Mouse (Mus musculus) bone marrow, adult 2 months (tissue): ENCODE results near the gene Helq. TPM values are rescaled to one million over a fixed set of nuclear protein-coding genes. Genes with fewer than 3 reads are reported as not detected.

Experiments used
- H3K27ac ChIP-seq: fragments of 200-500 bp; 2 replicates; pipeline ENCODE4 v1.5.1; 2012; ENCODE audit warnings: low read depth, mild to moderate bottlenecking, control low read depth, inconsistent platforms, low read length; ENCODE audit not compliant: control insufficient read depth, poor library complexity, insufficient read depth
- H3K4me1 ChIP-seq: fragments of 200-500 bp; 2 replicates; pipeline ENCODE4 v1.6.1; 2011; ENCODE audit warnings: low read length; ENCODE audit not compliant: control insufficient read depth, insufficient read depth
- H3K4me3 ChIP-seq: fragments of 200-500 bp; replicated peaks from 2 replicates; pipeline ENCODE3; 2011; ENCODE audit warnings: mild to moderate bottlenecking, low read depth, low read length, control low read depth; ENCODE audit not compliant: control insufficient read depth
- CTCF ChIP-seq: fragments of 200-500 bp; IDR thresholded peaks from 2 replicates; pipeline ENCODE4 v1.5.1; 2011; ENCODE audit warnings: low read length, control low read depth; ENCODE audit not compliant: control insufficient read depth, insufficient read depth
- POLR2A ChIP-seq: fragments of 200-500 bp; IDR thresholded peaks from 2 replicates; pipeline ENCODE4 v1.6.1; 2011; ENCODE audit warnings: low read depth, mild to moderate bottlenecking, control low read depth, low read length, borderline replicate concordance; ENCODE audit not compliant: control insufficient read depth
- WGBS: fragments of 180-500 bp; shearing (Covaris S2); methylation state at CpG from one replicate; pipeline ENCODE4 v1.1.7; 2018; 5-methylcytosine and 5-hydroxymethylcytosine counted together
- polyA plus RNA-seq: library from polyadenylated mRNA; stranded (reverse); fragments of >200 nt; gene quantifications from 2 replicates; pipeline ENCODE4 v1.2.4, GENCODE M21; 2011; ENCODE audit warnings: low replicate concordance; ENCODE audit not compliant: missing spikeins, insufficient read depth, insufficient read length

Gene Helq
- polyA plus RNA-seq, 1 experiment, result 50.7 TPM

GRCm38 (mm10) chr5:100738802-100739201, 59.6 kb downstream of the Helq start:
- TF ChIP-seq CTCF (no peak), POLR2A (no peak)
- H3K27ac ChIP-seq, result no peak overlapping the region
- H3K4me1 ChIP-seq, result no peaks in the 10 kb centered on the region
- H3K4me3 ChIP-seq, result no peak overlapping the region
- WGBS, result 87% methylated on average over 8 of the region's 8 CpGs

- Histone ChIP-seq H3K27ac (no peak overlapping the region), H3K4me3 (no peak overlapping the region), H3K4me1 (no peaks in the 10 kb centered on the region; the same call in 1 of the 2 replicates)
- WGBS, result 66% methylated on average over 8 of the region's 8 CpGs
- no peak for TF ChIP-seq CTCF
- TF ChIP-seq POLR2A, result no peak
Measured at GRCm38 (mm10) chr5:100736919-100737318, 61.5 kb downstream of the Helq start.

- no peak overlapping the region for H3K4me3 ChIP-seq
- TF ChIP-seq CTCF (no peak), POLR2A (no peak)
- no peaks in the 10 kb centered on the region; the same call in 1 of the 2 replicates for H3K4me1 ChIP-seq
- H3K27ac ChIP-seq, result no peak overlapping the region
- 68% methylated on average over 4 of the region's 4 CpGs for WGBS
Measured at GRCm38 (mm10) chr5:100734535-100734934, 63.9 kb downstream of the Helq start.

- WGBS, result 3% methylated on average over 13 of the region's 13 CpGs
- H3K4me3 ChIP-seq, result no peak overlapping the region
Measured at GRCm38 (mm10) chr5:100728757-100729156, 69.6 kb downstream of the Helq start.

GRCm38 (mm10) chr5:100726001-100726400, 72.4 kb downstream of the Helq start:
- H3K4me3 ChIP-seq, result no peak overlapping the region
- TF ChIP-seq POLR2A (no peak), CTCF (no peak)
- 52% methylated on average over 4 of the region's 4 CpGs for WGBS
- H3K27ac ChIP-seq, result no peak overlapping the region; the same call in 1 of the 2 replicates
- H3K4me1 ChIP-seq, result peaks cover 4% of the 10 kb centered on the region

More at GRCm38 (mm10) chr5:100728757-100729156, 69.6 kb downstream of the Helq start:
- peaks cover 4% of the 10 kb centered on the region for H3K4me1 ChIP-seq
- H3K27ac ChIP-seq, result no peak overlapping the region
- TF ChIP-seq POLR2A (0 out of 2 replicates have a peak, but pooled peaks have one; percentile 42), CTCF (no peak)

GRCm38 (mm10) chr5:100719235-100720088, 78.9 kb downstream of the Helq start, which contains the start of gene Hpse:
Gene Hpse (minus strand): TSS chr5:100719716.
- WGBS, result 2% methylated on average over 55 of the region's 56 CpGs
- peak within 1 kb of the TSS; percentile 59 for H3K27ac ChIP-seq
- peak within 1 kb of the TSS; percentile 55 for H3K4me3 ChIP-seq
- TF ChIP-seq POLR2A (peak; percentile 48; the same call in 1 of the 2 replicates), CTCF (no peak)
- H3K4me1 ChIP-seq, result peaks cover 3% of the 10 kb centered on the region

- TF ChIP-seq CTCF (no peak), POLR2A (no peak)
- Histone ChIP-seq H3K4me3 (no peak overlapping the region), H3K27ac (no peak overlapping the region), H3K4me1 (peaks cover 7% of the 10 kb centered on the region)
- WGBS, result 63% methylated on average over 15 of the region's 15 CpGs
Measured at GRCm38 (mm10) chr5:100716762-100717161, 81.6 kb downstream of the Helq start.

Other genes starting within 250 kb of the Helq start
- 49.3 and 141 TPM in 2 replicates for gene Plac8, start 226.4 kb downstream of the Helq start, polyA plus RNA-seq
- 18.8 and 23.8 TPM in 2 replicates for gene Coq2, start 123.5 kb downstream of the Helq start, polyA plus RNA-seq
- gene Hpse, start 78.9 kb downstream of the Helq start, polyA plus RNA-seq, result 4.5 and 10.4 TPM in 2 replicates
- 101 and 128 TPM in 2 replicates for gene Mrps18c, start within 50 bp of the Helq start, polyA plus RNA-seq
- 6.3 and 9.9 TPM in 2 replicates for gene Abraxas1, start 22.4 kb upstream of the Helq start, polyA plus RNA-seq
- gene Gpat3, start 47.1 kb upstream of the Helq start, polyA plus RNA-seq, result 2.7 and 4.0 TPM in 2 replicates